Mouse (Mus musculus) E14TG2a.4 (cell line): ENCODE data around the gene Pip5k1a.
"Not testable (repeated sequence)": the region's sequence is repeated elsewhere in the genome, so short reads cannot be mapped to it uniquely, and the experiment has no call there.

Source experiments
- CTCF ChIP-seq: conservative IDR thresholded peaks from 2 replicates; pipeline ENCODE4 v1.5.1; 2014; ENCODE audit warnings: low read length
- NANOG ChIP-seq: IDR thresholded peaks from 2 replicates; pipeline ENCODE4 v1.6.1; 2014; ENCODE audit warnings: borderline replicate concordance, low read length, mixed read lengths

DNA sequence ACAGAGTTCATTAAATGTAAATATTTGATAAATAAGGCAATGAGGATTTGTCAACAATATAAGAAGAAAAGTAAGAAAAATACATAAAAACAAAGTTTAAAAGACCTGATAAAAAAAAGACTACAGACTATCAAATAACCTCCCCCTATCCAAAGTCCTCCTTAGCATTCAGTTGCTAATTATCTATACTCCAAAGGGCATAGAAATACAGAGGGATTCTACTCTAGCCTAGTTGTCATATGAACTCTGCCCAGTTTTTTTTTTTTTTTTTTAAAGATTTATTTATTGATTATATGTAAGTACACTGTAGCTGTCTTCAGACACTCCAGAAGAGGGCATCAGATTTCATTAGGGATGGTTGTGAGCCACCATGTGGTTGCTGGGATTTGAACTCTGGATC is 578 bp upstream of the Pip5k1a start:
- not testable (repeated sequence) for TF ChIP-seq NANOG, CTCF
